Mouse (Mus musculus): ENCODE measurements around the gene Lhb. TPM values are rescaled to one million over a fixed set of nuclear protein-coding genes. Genes with fewer than 3 reads are reported as not detected.

Lhb gene
- polyA plus RNA-seq, 1 experiment from 2014 or later = not detected

DNA sequence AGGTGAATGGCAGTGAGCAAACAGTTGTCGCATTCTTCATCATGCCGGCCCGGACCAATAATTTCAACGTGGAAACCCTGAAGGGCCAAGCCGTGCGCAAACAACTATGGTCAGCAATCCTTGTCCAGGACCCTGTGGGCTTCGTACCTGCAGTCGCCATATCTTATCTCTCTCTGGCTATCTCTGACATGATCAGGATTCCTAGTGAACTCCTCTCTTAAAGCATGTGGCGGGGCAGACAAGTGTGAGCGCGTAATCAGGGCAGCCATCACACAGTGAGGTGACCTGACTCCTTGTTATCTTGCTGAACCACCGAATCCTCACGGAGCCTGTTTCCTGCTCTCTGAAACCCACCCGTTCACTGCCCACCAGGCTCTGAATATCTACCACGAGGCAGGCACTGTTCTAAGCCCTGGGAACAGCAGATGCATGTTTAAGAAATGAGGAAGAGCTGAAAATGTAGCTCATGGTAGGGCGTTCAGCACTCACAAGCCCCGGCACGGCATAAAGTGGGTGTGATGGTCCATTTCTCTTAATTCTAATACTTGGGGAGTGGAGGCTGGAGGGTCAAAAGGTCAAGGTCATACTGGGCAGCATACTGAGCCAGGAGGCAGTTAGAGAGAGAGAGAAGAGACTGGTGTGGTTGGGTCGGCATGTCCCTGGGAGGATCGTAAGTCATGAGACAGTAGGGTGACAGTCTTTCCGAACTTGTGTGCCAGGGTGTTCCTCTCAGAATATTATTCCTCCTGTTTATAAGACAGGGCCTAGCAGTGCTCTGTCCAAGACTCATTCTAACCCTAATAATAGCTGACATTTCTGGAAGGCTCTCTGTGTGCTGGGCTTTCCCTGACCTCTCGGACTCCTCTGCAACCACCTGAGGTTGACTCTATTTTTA is 23.2 kb downstream of the Lhb start:
- no peak for ATAC-seq
- Histone ChIP-seq H3K9ac (ENCODE audit: low read depth, low read length) (no peak overlapping the region), H3K36me3 (ENCODE audit: control insufficient read depth, insufficient read depth) (peaks cover 43% of the 10 kb centered on the region), H3K9me3 (ENCODE audit: control insufficient read depth) (no peaks in the 10 kb centered on the region), H3K27me3 (replicated peaks; ENCODE audit: control insufficient read depth, insufficient read depth, low read length) (no peaks in the 10 kb centered on the region), H3K4me2 (replicated peaks; ENCODE audit: low read depth) (no peak overlapping the region), H3K4me3 (ENCODE audit: low read depth, low read length) (no peak overlapping the region), H3K4me1 (replicated peaks; ENCODE audit: control insufficient read depth, insufficient read depth, low read length) (no peaks in the 10 kb centered on the region), H3K27ac (ENCODE audit: low read depth, low read length) (no peak overlapping the region)
- 73% methylated on average over 22 of the region's 22 CpGs for WGBS
- TF ChIP-seq CTCF (IDR thresholded peaks at IDR 0.05; ENCODE audit: low read depth) = no peak

DNA sequence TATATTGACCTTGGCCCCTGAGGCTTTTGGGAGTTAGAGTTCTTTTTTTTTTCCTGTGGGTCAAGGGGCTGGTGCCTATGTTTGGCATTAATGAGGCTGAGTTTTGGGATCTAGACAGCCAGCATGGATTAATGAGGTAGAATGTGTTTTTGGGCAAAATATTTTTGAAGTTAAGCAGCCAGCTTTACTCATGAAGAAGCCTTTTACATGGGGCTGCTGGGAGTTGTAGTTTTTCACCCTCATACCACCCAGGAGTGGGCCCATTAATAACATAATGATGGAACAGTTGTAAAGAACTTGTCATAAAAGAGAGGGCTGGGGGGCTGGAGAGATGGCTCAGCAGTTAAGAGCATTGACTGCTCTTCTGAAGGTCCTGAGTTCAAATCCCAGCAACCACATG is 26.0 kb downstream of the Lhb start:
- H3K9me3 ChIP-seq (ENCODE audit: control insufficient read depth) = no peaks in the 10 kb centered on the region
- no peaks in the 10 kb centered on the region for H3K4me1 ChIP-seq (replicated peaks; ENCODE audit: control insufficient read depth, insufficient read depth, low read length)
- H3K9ac ChIP-seq (ENCODE audit: low read depth, low read length) = no peak overlapping the region
- H3K27ac ChIP-seq (ENCODE audit: low read depth, low read length) = no peak overlapping the region
- H3K27me3 ChIP-seq (replicated peaks; ENCODE audit: control insufficient read depth, insufficient read depth, low read length) = no peaks in the 10 kb centered on the region
- H3K4me3 ChIP-seq (ENCODE audit: low read depth, low read length) = no peak overlapping the region
- H3K36me3 ChIP-seq (ENCODE audit: control insufficient read depth, insufficient read depth) = peaks cover 33% of the 10 kb centered on the region
- TF ChIP-seq CTCF (IDR thresholded peaks at IDR 0.05; ENCODE audit: low read depth) = no peak
- no peak for ATAC-seq
- no peak overlapping the region for H3K4me2 ChIP-seq (replicated peaks; ENCODE audit: low read depth)

DNA sequence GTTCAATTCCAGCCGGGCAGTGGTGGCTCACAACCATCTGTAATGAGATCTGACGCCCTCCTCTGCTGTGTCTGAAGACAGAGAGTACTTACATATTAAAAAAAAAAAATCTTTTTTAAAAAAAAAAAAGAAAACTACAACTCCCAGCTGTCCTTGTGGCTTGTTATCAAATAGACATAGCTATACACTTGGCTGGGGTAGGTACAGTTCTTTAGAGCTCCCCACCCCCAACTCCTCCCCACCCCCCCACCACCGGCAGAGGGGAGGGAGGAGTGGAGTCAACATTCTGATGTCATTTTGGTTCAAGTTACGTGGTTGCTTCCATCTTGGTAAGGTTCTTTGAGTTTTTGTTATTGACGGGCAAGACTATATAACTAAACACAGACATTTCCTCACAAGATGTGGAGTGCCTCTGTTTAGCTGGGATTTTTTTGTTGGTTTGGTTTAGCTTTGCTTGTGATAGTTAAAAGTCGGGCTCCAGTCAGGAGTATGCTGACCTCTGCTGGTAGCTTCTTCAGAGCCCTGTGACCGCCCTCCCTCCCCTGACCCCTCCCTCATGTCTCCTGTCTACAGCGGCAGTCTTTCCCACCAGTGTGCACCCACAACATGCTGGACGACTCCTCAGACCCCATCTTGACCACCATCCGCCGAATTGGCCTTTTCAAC is 26.8 kb downstream of the Lhb start:
- ATAC-seq = no peak
- no peak overlapping the region for H3K9ac ChIP-seq (ENCODE audit: low read depth, low read length)
- H3K4me2 ChIP-seq (replicated peaks; ENCODE audit: low read depth) = no peak overlapping the region
- peak; percentile 78 for TF ChIP-seq CTCF (IDR thresholded peaks at IDR 0.05; ENCODE audit: low read depth)
- no peaks in the 10 kb centered on the region for H3K27me3 ChIP-seq (replicated peaks; ENCODE audit: control insufficient read depth, insufficient read depth, low read length)
- H3K36me3 ChIP-seq (ENCODE audit: control insufficient read depth, insufficient read depth) = peaks cover 40% of the 10 kb centered on the region
- H3K4me3 ChIP-seq (ENCODE audit: low read depth, low read length) = no peak overlapping the region
- no peaks in the 10 kb centered on the region for H3K9me3 ChIP-seq (ENCODE audit: control insufficient read depth)
- no peaks in the 10 kb centered on the region for H3K4me1 ChIP-seq (replicated peaks; ENCODE audit: control insufficient read depth, insufficient read depth, low read length)
- 44% methylated on average over 11 of the region's 11 CpGs for WGBS
- no peak overlapping the region for H3K27ac ChIP-seq (ENCODE audit: low read depth, low read length)

DNA sequence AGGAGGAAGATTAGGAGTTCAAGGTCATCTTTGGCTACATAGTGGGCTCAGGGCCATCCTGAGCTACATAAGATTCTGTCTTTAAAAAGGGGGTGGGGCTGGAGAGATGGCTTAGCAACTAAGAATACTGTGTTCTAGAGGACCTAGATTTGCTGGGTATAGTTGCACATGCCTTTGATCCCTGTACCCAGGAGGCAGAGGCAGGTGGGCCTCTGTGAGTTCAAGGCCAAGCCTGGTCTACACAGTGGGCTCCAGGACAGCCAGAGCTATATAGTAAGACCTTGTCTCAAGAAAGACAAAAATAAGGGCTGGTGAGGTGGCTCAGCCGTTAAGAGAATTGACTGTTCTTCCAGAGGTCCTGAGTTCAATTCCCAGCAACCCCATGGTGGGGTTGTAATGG is 29.4 kb downstream of the Lhb start:
- no peaks in the 10 kb centered on the region for H3K9me3 ChIP-seq (ENCODE audit: control insufficient read depth)
- no peaks in the 10 kb centered on the region for H3K4me1 ChIP-seq (replicated peaks; ENCODE audit: control insufficient read depth, insufficient read depth, low read length)
- TF ChIP-seq CTCF (IDR thresholded peaks at IDR 0.05; ENCODE audit: low read depth) = no peak
- peaks cover 35% of the 10 kb centered on the region; the same call in 1 of the 2 replicates for H3K36me3 ChIP-seq (ENCODE audit: control insufficient read depth, insufficient read depth)
- H3K4me2 ChIP-seq (replicated peaks; ENCODE audit: low read depth) = no peak overlapping the region
- H3K4me3 ChIP-seq (ENCODE audit: low read depth, low read length) = no peak overlapping the region
- H3K27me3 ChIP-seq (replicated peaks; ENCODE audit: control insufficient read depth, insufficient read depth, low read length) = no peaks in the 10 kb centered on the region
- no peak for ATAC-seq
- no peak overlapping the region for H3K9ac ChIP-seq (ENCODE audit: low read depth, low read length)
- 90% methylated on average over 1 of the region's 1 CpGs for WGBS
- no peak overlapping the region for H3K27ac ChIP-seq (ENCODE audit: low read depth, low read length)

DNA sequence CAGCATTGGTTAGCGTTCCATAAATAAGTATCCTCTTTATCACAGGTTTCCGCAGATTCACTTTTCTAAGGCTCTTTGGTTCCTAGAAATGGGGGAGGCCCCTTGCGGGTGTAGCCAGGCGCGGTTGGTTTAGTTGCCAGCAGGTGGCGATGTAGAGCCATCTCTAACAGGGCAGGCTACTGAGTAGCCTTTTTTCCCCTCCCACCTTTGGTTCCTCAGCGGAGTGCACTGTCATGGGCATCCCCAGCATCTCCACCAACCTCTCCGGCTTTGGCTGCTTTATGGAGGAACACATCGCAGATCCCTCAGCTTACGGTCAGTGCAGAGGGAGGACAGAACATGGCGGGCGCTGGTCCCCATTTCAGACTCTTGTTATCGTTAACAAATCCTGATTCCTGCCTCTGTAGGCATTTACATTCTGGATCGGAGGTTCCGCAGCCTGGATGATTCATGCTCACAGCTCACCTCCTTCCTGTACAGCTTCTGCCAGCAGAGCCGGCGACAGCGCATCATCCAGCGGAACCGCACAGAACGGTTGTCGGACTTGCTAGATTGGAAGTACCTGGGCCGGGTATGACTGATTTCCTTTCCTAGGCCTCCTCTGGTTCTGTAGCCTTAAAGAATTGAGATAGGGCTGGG is 30.8 kb downstream of the Lhb start:
- 56% methylated on average over 23 of the region's 23 CpGs for WGBS
- Histone ChIP-seq H3K27me3 (replicated peaks; ENCODE audit: control insufficient read depth, insufficient read depth, low read length) (no peaks in the 10 kb centered on the region), H3K9me3 (ENCODE audit: control insufficient read depth) (no peaks in the 10 kb centered on the region), H3K4me1 (replicated peaks; ENCODE audit: control insufficient read depth, insufficient read depth, low read length) (no peaks in the 10 kb centered on the region), H3K27ac (ENCODE audit: low read depth, low read length) (no peak overlapping the region), H3K4me3 (ENCODE audit: low read depth, low read length) (no peak overlapping the region), H3K9ac (ENCODE audit: low read depth, low read length) (no peak overlapping the region), H3K4me2 (replicated peaks; ENCODE audit: low read depth) (no peak overlapping the region), H3K36me3 (ENCODE audit: control insufficient read depth, insufficient read depth) (peaks cover 37% of the 10 kb centered on the region; the same call in 1 of the 2 replicates)
- peak; percentile 51 for ATAC-seq
- peak; percentile 92 for TF ChIP-seq CTCF (IDR thresholded peaks at IDR 0.05; ENCODE audit: low read depth)

DNA sequence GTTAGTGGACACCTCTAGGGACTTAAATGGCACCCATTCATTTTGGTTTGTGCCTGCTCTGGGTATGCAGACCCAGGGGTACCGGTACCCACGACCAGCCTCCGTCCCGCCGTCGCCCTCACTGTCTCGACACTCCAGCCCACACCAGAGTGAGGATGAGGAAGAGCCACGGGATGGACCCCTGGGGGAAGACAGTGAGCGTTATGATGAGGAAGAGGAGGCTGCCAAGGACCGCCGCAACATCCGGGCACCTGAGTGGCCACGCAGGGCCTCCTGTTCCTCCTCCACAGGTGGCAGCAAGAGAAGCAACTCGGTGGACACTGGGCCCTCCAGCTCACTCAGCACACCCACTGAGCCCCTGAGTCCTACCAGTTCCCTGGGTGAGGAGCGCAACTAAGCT is 34.4 kb downstream of the Lhb start:
- no peak for TF ChIP-seq CTCF (IDR thresholded peaks at IDR 0.05; ENCODE audit: low read depth)
- peaks cover 52% of the 10 kb centered on the region for H3K36me3 ChIP-seq (ENCODE audit: control insufficient read depth, insufficient read depth)
- ATAC-seq = no peak
- H3K27ac ChIP-seq (ENCODE audit: low read depth, low read length) = no peak overlapping the region
- H3K4me2 ChIP-seq (replicated peaks; ENCODE audit: low read depth) = no peak overlapping the region
- H3K4me3 ChIP-seq (ENCODE audit: low read depth, low read length) = no peak overlapping the region
- H3K4me1 ChIP-seq (replicated peaks; ENCODE audit: control insufficient read depth, insufficient read depth, low read length) = no peaks in the 10 kb centered on the region
- H3K27me3 ChIP-seq (replicated peaks; ENCODE audit: control insufficient read depth, insufficient read depth, low read length) = no peaks in the 10 kb centered on the region
- H3K9ac ChIP-seq (ENCODE audit: low read depth, low read length) = no peak overlapping the region
- 91% methylated on average over 15 of the region's 15 CpGs for WGBS
- H3K9me3 ChIP-seq (ENCODE audit: control insufficient read depth) = no peaks in the 10 kb centered on the region
